Mouse (Mus musculus) megakaryocyte, embryonic 14.5 days (primary cell): Measurements from ENCODE around the gene 6030468B19Rik. TPM values are rescaled to one million over a fixed set of nuclear protein-coding genes. Genes with fewer than 3 reads are reported as not detected.

Experiments
- H3K27me3 ChIP-seq: replicated peaks from 2 replicates; pipeline ENCODE3; 2012; ENCODE audit warnings: inconsistent platforms
- H3K36me3 ChIP-seq: replicated peaks from 2 replicates; pipeline ENCODE3; 2012; ENCODE audit warnings: low read length, inconsistent platforms, mixed read lengths
- H3K4me1 ChIP-seq: 2 replicates; pipeline ENCODE4 v1.6.1; 2012; ENCODE audit warnings: inconsistent platforms
- H3K4me3 ChIP-seq: replicated peaks from 2 replicates; pipeline ENCODE3; 2012; ENCODE audit warnings: moderate library complexity, mild to moderate bottlenecking, inconsistent platforms
- H3K9me3 ChIP-seq: 2 replicates; pipeline ENCODE4 v1.6.1; 2012; ENCODE audit warnings: inconsistent platforms
- FLI1 ChIP-seq: IDR thresholded peaks from 2 replicates; pipeline ENCODE4 v1.6.1; 2012; ENCODE audit warnings: low read length, inconsistent platforms, mixed read lengths
- GATA1 ChIP-seq: IDR thresholded peaks from 3 replicates; pipeline ENCODE4 v1.6.1; 2012; ENCODE audit warnings: mixed read lengths, low read length, inconsistent platforms, borderline replicate concordance
- polyA plus RNA-seq: library from polyadenylated mRNA; stranded (reverse); fragments of >175 nt; gene quantifications from 2 replicates; pipeline ENCODE4 v1.2.3, GENCODE M21; 2012; ENCODE audit warnings: low replicate concordance; ENCODE audit not compliant: insufficient read depth

The 6030468B19Rik gene
- polyA plus RNA-seq, 1 experiment = 17.2 TPM

DNA sequence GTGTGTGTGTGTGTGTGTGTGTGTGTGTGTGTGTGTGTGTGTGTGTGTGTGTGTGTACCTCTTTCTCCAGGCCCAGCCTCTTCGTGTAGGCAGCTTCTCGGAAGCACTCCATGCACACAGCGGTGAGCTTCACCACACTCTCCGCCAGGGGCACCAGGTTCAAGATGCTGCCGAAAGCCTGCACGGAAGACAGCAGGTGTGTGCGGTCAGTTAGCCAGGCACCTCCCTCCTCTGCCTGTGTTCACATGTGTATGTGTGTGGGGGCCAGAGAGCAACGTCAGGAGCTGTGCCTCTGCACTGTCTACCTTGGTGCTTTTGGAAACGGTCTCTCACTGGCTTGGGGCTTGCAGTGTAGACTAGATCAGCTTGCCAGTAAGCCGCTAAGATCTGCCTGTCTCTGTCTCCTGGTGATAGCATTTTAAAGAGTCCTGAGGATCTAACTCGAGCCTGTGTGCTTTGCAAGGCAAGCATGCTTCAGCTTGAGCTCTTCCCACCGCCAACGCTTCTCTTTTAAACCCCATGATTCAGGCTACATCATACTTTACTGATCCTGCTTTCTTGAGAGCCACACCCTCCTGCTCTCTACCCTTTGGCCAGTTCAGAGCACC, 19.0 kb downstream of the 6030468B19Rik start:
- H3K4me1 ChIP-seq = peaks cover 56% of the 10 kb centered on the region
- no peaks in the 10 kb centered on the region for H3K27me3 ChIP-seq
- peak overlapping the region; percentile 40 for H3K4me3 ChIP-seq
- no peaks in the 10 kb centered on the region for H3K9me3 ChIP-seq
- TF ChIP-seq FLI1 = no peak
- no peak for TF ChIP-seq GATA1
- peaks cover 94% of the 10 kb centered on the region for H3K36me3 ChIP-seq

DNA sequence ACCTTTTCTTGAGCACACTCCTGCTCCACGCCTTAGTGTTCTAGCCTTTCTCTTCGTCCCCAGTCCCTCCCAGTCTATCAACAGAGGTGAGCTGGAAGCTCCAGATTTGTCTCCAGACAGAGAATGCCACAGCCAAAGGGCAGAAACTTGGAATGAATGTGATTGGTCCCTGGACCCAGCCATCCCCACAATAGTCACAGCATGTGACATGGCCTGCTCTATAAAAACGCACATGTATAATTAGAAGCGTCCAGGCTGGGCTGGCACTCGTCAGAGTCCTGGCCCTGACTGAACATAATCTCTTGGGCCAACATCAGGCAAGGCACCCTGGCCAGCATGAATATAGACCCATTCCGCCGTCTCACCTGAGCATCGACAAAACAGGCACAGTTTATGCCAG, 21.6 kb downstream of the 6030468B19Rik start:
- Histone ChIP-seq H3K4me3 (no peak overlapping the region), H3K36me3 (peaks cover 95% of the 10 kb centered on the region), H3K27me3 (peaks cover 2% of the 10 kb centered on the region), H3K4me1 (peaks cover 48% of the 10 kb centered on the region), H3K9me3 (no peaks in the 10 kb centered on the region)
- no peak for TF ChIP-seq GATA1
- no peak for TF ChIP-seq FLI1

DNA sequence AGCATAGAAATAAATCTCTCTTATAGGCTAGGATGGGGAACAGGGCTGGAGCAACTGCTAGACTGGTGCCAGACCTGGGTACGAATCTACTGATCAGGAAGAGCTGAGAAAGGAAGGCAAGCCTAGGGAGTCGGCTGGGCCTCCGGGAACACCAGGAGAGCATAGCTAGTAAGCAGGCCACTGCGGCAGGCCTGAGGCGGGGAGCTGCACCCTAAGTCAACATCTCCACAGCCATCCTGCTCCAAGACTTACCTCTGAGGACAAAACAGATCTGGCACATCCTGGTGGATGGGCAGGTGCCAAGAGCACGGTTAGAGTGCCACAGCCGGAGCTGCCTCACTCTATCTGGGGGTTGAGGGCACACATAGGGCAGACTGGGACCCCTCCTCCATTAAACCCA, 22.7 kb downstream of the 6030468B19Rik start:
- H3K36me3 ChIP-seq = peaks cover 84% of the 10 kb centered on the region

DNA sequence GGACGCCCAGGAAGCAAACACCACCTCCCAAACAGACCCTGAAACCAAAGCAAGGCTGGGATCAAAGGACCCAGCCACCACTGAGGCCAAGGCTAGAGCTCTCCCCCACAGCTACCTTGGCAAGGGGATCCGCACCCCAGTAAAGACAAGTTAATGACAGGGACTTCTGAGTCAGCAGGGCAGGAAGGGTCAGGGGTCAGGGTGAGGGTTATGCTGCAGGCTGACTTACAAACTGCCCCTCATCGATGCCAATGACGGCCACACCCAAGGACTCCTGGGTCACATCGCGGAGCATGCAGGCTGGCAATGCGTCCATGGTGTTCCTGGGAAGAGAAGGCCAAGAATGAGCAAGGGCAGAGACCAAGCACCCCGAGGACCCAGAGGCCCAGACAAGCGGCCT, 24.4 kb downstream of the 6030468B19Rik start:
- TF ChIP-seq FLI1 (no peak), GATA1 (no peak)
- no peak overlapping the region for H3K4me3 ChIP-seq
- H3K27me3 ChIP-seq = peaks cover 14% of the 10 kb centered on the region
- H3K9me3 ChIP-seq = no peaks in the 10 kb centered on the region
- peaks cover 69% of the 10 kb centered on the region for H3K36me3 ChIP-seq
- H3K4me1 ChIP-seq = peaks cover 55% of the 10 kb centered on the region

More for the DNA sequence above, 22.7 kb downstream of the 6030468B19Rik start:
- peaks cover 48% of the 10 kb centered on the region for H3K4me1 ChIP-seq
- peaks cover 2% of the 10 kb centered on the region for H3K27me3 ChIP-seq
- H3K4me3 ChIP-seq = no peak overlapping the region
- H3K9me3 ChIP-seq = no peaks in the 10 kb centered on the region
- TF ChIP-seq GATA1 (no peak), FLI1 (no peak)

DNA sequence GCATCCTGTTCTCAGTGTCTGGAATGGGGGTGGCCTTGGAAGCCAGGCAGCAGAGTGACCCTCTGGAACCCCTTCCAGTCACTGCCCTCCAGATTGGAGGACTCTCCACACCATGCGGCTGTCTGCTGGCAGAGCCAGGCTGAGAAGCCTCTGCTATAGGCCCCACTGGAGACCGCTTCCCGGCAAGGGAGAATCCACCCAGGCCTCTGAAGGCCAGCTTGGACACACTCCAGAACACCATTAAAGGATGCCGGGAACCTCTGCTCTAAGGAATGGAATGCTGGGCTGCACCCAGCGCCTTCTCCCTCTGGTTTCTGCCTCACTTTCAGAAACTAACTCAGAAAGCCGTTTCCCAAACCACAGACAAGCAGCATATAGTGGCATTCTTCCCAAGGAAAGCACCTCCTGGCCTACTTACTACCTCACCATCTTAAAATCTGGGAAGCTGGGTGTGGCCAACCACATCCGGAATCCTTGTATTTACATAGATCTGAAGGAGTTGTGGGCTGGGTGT, 25.3 kb downstream of the 6030468B19Rik start:
- peaks cover 60% of the 10 kb centered on the region for H3K4me1 ChIP-seq
- no peaks in the 10 kb centered on the region for H3K9me3 ChIP-seq
- H3K27me3 ChIP-seq = peaks cover 23% of the 10 kb centered on the region
- no peak overlapping the region for H3K4me3 ChIP-seq
- TF ChIP-seq GATA1 (no peak), FLI1 (no peak)
- peaks cover 60% of the 10 kb centered on the region for H3K36me3 ChIP-seq

DNA sequence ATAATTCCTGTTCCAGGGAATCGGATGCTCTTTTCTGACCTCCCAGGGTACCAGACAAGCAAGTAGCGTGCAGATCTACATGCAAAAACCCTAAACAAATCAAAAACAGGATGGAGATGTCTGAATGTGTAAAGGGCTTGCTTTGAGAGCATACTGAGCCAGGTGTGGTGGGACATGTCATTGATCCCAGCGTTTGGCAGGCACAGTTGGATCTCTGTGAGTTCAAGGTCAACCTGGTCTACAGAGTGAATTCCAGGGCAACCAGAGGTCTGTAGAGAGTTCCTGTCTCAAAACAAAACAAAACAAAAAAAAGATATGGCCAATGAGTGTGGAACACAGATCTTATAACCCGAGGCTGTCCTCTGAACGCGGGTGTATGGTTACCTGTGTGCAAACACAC, 26.0 kb downstream of the 6030468B19Rik start:
- H3K27me3 ChIP-seq = peaks cover 26% of the 10 kb centered on the region
- peaks cover 67% of the 10 kb centered on the region for H3K4me1 ChIP-seq
- TF ChIP-seq FLI1 = no peak
- no peak for TF ChIP-seq GATA1
- no peaks in the 10 kb centered on the region for H3K9me3 ChIP-seq
- H3K36me3 ChIP-seq = peaks cover 54% of the 10 kb centered on the region
- H3K4me3 ChIP-seq = no peak overlapping the region

DNA sequence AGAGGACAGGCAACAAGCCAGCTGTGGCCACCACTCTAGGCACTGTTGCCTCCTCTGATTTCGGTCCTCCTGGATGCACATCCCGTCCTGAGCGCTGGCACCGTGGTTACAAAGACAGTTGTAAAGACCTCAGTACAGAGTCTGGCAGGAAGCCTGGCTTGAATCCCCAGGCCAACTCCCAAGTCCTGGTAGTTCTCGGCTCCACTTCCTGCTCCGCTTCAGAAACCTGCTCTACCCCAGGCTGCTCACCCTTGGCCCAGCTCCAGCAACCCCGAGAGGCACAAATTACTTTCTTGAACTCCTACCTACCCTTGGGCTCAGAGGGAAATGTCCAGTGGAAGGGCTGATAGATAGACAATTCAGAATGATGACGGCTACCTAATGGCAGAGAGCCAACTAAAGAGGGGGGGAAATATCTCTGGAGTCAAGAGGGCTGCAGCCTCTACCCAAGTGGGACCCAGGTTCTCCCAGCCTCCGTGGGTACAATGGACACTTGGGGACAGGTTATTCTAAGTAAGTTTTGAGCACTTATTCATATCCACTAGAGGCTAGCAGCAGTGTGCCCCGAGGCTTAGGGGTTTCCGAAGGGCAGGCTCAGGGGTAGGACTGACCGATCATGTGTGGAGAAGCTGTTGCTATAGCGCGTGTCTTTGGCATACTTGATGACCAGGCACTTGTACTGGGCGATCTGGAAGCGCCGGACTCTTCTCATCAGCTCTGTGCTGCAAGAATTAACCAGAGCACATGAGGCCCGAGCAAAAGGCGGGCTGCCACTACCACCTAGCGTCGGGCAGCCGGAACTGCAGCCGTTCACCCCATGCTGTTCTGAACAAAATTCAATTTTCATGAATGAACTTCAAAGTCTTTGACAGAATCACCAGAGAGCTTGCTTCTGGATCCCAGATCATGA, 26.9 kb downstream of the 6030468B19Rik start:
- H3K36me3 ChIP-seq = peaks cover 45% of the 10 kb centered on the region
- no peak for TF ChIP-seq FLI1
- TF ChIP-seq GATA1 = no peak

DNA sequence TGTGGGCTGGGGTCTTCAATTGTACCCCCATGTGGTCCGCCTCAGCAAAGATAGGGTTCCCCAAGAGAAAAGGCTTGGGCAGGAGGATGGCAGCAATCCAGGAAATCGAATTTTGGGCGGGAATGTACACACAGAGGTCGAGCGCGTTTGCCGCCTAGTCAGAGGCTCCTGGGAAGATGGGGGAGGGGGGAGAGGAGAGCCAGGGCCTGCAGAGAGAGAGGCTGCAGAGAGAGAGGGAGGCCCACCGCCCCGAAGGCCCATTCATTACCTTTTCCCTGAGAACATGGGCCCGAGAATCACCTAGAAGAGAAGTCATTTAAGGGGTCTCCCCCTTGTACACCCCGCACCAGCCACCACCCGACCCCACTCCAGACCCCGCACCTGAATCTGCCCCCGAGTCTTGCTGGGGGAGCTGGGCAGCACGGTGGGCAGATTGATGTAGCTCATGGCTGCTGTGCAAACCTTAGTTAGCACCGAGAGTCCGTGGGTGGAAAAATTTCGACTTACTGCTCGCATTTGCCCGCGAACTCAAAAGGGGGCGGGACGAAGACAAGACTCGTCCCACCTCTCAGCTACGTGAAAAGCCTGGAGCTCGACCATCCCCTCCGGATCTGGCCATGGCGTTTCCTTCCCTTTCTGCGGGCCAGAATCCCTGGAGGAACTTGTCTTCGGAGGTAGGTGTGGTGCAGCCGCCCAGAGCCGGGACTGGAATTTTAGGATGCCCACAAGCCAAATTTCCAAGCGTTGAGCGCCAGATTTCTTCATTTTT, 28.1 kb downstream of the 6030468B19Rik start, which contains the start of the genes Afmid and Tk1:
Gene Afmid, plus strand, starts transcription at position 592 of the 769 bp plus-strand sequence.
Gene Tk1, minus strand, starts transcription at position 760 of the 769 bp plus-strand sequence.
- Histone ChIP-seq H3K4me3 (peak within 1 kb of the TSS; percentile 90), H3K36me3 (peaks cover 33% of the 10 kb centered on the region), H3K4me1 (peaks cover 88% of the 10 kb centered on the region), H3K9me3 (no peaks in the 10 kb centered on the region), H3K27me3 (peaks cover 29% of the 10 kb centered on the region)
- TF ChIP-seq GATA1 = no peak
- TF ChIP-seq FLI1 = no peak; the same call in 1 of the 2 replicates

More for the DNA sequence above, 26.9 kb downstream of the 6030468B19Rik start:
- peaks cover 76% of the 10 kb centered on the region for H3K4me1 ChIP-seq
- H3K4me3 ChIP-seq = peak overlapping the region; percentile 90
- H3K9me3 ChIP-seq = no peaks in the 10 kb centered on the region
- peaks cover 26% of the 10 kb centered on the region for H3K27me3 ChIP-seq

DNA sequence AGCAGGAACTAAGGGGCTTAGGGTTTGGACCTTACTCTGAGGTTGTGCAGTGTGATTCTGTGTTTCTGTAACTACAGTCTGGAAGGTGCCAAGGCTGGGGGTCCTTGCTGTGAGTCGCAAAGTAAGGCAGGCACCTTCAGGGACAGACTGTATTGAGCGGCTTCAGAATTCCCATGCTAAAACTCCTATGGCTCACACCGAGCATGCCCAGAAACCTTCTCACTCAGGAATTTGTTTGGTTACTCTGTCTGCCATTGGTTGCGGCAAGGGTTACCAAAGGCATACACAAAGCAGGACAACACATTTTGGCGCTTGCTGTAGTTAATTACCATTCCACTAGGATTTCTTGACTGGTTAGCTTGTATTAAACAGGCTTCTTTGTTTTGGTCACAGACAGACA, 28.7 kb downstream of the 6030468B19Rik start:
- Histone ChIP-seq H3K4me1 (peaks cover 92% of the 10 kb centered on the region), H3K9me3 (no peaks in the 10 kb centered on the region), H3K36me3 (peaks cover 28% of the 10 kb centered on the region), H3K27me3 (peaks cover 32% of the 10 kb centered on the region), H3K4me3 (no peak overlapping the region)
- TF ChIP-seq GATA1 = no peak
- no peak for TF ChIP-seq FLI1
